Mouse (Mus musculus) layer of hippocampus, postnatal 14 days (tissue): ENCODE results near the gene Alkbh7. TPM values are rescaled to one million over a fixed set of nuclear protein-coding genes. Genes with fewer than 3 reads are reported as not detected.

Experiments
- DNase-seq, 2 experiments: peaks; one replicate each; pipeline ENCODE4 v3.0.0; 2021 to 2022; ENCODE audit warnings: low spot score in 2 of 2, mixed read lengths in 1 of 2
- total RNA-seq, 2 experiments: library from RNA; stranded (reverse); gene quantifications; 2 replicates each; pipeline ENCODE4 v1.2.3; 2021

The Alkbh7 gene
- total RNA-seq, 2 experiments from 2014 or later: 18.2 to 22.3 TPM

GRCm38 (mm10) chr17:56986105-56986805, 10.9 kb upstream of the Alkbh7 start:
- DNase-seq: no peak

DNA sequence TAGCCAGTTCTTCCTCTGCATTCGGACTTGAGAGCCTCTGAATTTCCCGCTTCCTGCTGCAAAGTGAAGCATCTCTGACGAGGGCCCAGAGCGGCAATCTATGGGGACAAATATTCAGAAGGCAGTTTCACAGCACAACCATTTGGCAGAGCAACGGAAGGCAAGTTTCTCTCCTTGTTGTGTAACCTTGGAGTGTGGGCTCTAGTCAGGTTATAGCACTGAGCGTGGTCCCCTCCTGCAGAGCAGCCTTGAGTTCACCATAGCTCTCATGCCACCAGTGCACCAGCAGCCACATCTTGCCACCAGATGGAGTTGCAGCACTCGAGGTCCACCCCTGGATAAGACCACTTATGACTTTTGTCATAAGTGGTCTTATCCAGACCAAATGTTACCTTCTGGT, 8.7 kb upstream of the Alkbh7 start:
- no peak for DNase-seq

- no peak for DNase-seq
These were observed 8.2 kb upstream of the Alkbh7 start for GRCm38 (mm10) chr17:56988921-56989430.

DNA sequence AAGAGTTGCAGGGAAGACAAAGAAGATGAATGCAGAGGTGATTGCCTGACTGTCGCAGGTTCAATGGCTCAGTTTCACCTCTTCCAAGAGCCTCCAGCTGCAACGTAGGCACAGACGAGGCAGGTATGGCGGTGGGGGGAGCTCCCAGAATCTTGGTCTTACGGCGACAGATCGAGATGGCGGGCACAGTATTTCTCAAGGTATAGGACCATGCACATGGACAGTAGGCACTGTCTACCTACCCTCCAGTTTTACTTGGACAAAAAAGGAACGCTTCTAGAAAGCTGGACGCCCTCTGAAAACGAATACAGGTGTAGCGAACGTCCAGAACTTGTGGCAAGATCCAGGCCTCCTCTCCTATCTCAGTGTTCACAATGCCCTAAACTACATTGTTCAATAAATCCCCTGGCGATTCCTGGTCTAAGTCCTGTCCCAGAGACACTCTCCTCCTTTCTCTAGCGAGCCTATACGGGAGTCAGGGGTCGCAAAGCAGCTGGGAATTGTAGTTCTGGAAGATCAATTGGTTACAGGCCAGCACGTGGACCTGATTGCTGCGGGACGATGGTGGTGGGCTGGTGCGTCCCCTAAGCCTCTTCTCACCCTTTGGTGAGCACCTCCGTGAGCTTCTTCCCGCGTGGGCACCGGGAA, 7.5 kb upstream of the Alkbh7 start:
- peak in 1 of 2 experiments; percentile 89 for DNase-seq

DNA sequence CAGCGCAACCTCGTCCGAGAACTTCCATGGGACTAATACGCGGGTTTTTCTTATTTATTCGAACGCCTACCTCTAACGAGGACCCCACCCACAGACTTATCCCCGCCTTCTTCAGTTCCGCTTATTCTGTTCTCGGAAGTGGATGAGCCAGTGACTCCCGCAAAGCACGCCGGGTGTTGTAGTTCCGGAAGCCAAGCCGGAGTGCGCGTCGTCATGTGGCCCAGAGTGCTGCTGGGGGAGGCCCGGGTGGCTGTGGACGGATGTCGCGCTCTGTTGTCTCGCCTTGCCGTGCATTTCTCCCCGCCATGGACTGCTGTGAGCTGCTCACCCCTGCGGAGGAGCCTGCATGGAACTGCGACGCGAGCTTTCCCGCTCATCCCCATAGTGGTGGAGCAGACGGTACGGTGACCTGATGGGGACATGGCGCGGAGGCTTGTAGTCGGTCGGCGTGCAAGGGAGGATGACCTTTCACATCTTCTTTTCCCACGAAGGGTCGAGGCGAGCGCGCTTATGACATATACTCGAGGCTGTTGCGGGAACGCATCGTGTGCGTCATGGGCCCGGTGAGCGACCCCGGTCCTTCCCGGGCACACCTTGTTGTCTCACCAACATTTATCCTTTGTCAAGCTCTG, 6.9 kb upstream of the Alkbh7 start, which contains the start of gene Clpp:
Clpp (plus strand) TSS at position 191 of the 632 bp plus-strand sequence.
- peak; percentile 90 to 97 for DNase-seq

DNA sequence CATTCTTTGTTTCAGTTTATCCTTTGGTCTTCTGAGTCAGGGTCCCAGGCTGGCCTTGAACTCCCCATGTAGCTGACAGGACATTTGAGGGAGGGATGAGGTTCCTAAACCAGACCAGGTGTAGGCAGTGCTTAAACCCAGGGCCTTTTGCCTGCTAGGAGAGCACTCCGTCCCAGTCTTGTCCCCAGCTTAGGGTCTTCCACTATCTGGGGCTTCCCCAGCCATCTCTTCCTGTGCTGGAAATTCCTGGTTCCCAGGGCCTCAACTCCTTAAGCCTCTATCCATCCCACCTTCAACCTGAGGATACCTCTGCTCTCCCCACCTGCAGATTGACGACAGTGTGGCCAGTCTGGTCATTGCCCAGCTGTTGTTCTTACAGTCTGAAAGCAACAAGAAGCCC, 6.2 kb upstream of the Alkbh7 start:
- no peak for DNase-seq

DNA sequence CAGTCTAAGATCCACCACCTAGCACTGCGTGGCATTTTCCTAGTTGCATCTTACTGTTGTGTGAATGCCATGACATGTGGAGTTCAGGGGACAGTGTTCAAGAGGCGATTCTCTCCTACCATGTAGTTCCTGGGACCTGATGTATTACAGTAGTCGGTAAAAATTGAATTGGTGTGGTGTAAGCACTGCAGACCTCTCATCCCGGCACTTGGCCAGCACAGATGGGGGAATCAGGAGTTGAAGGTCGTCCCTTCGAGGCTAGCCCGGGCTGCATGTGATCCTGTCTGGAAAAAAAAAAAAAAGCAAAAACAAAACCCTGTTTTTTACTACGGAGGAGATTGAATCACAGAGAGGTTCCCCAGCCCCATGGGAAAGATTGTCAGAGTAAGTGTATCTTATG, 2.1 kb upstream of the Alkbh7 start:
- DNase-seq: no peak

- no peak for DNase-seq
These were observed 633 bp upstream of the Alkbh7 start for GRCm38 (mm10) chr17:56996506-56996905.

DNA sequence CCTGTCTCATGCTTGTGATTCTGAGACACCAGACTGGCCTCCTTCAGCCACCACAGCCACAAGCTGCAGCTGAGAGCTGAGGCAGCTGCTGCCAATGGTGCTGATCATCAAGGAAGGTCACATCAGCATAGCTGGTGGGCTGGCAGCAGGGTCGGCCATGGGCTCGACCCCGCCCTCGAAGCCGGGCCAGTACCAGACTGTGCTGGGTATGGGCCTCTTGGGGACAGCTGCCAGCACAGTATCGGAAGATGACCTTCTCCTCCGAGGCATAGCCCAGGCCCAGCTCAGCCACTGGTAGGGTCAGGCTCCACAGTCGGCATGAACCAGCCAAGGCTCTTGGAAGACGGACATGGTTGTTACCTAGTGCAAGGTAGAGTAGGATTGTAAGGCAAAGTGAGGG, 2.3 kb downstream of the Alkbh7 start:
- no peak for DNase-seq

DNA sequence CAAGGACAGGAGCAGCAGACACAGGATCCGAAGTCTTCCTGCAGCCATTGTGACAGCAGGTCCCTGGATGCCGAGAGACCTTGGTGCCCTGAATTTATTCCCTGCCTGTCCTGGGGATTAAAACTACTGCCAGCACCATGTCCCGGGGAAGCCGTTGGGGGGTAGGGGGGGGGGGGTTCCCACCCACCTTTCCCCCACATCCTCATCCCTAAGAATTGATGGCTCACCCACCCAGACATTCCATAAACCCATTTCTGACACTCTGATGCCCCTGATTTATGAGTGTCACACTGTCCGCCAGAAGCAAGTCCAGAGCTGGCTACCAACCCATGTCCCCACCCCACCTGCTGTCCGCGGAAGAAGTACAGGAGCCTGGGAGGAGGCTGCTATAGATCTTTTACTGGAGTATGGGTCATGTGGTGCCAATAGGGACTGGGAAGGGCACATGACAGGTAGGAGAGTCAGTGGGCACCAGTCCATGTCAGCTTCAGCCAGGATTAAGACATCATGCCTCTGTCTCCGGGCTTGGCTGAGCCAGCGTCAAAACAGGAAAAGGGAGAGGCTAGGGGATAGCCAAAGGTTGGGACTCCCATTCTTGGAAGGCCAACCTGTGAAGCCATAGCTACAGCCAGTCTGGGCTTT, 3.0 kb downstream of the Alkbh7 start, which contains the start of gene Pspn:
Pspn (minus strand) TSS at position 51 of the 642 bp plus-strand sequence.
- no peak for DNase-seq

DNA sequence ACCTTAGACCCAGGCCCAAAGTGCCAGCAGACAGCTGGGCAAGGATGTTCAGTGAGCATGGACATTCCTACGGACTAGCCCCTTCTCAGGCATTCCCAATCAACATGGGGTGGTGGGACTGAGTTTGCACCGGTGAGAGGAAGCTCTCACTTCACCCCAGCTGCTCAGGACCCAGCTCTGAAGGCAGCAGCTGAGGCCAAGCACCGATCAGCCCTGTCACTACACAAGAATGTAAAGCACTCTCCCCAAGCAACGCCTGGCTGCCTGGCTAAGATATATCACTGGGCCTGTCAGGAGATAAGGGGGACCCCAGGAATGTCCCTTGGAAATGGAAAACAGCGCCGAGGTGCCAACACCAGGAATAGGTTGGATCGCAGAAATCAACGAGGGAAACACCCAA, 4.1 kb downstream of the Alkbh7 start:
- no peak for DNase-seq

- DNase-seq: no peak
These were observed 6.9 kb downstream of the Alkbh7 start for GRCm38 (mm10) chr17:57003994-57004393.

GRCm38 (mm10) chr17:57007137-57007905, 10.2 kb downstream of the Alkbh7 start:
- no peak for DNase-seq

DNA sequence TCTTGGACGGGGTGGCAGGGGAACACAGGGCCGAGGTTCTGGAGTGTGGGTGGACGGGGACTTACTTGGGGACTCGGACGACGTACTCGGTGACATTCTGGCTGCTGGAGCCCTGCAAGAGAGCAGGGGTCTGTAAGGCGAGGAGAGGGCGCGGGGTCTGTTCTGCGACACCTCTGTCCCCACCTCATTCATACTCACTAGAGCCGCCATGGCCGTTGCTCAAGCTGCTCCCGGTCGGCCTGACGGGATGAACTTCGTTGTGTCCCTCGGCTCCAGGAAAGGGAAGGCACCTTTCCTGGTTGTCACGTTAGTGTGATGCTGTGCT, 13.7 kb downstream of the Alkbh7 start:
- DNase-seq: no peak

- DNase-seq: peak; percentile 93 to 98
These were observed 14.3 kb downstream of the Alkbh7 start, which contains the start of the genes Gtf2f1 and Gm17949 for GRCm38 (mm10) chr17:57011236-57012141. TSS of gene Gtf2f1 (minus strand) at chr17:57011288. TSS of gene Gm17949 (plus strand) at chr17:57011469.

GRCm38 (mm10) chr17:57012245-57012795, 15.2 kb downstream of the Alkbh7 start:
- no peak for DNase-seq

DNA sequence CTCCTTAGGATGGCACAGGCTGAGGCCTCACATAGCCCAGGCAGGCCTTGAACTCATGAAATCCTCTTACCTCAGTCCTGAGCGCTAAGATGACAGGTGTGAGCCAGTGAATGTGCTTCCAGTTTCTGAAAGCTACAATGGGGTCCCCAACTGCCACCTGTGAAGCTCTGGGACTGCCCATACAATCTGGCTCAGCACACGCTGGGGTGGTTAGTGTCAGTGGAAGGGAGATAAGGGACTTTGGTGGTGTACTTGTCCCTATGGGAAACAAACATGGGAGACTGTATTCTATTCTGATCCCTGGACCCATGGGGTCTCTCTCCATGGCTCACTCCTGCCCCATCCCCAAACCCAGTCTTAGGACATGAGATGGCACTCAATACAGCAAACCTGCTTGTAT, 22.6 kb downstream of the Alkbh7 start:
- no peak for DNase-seq

GRCm38 (mm10) chr17:57020960-57021359, 23.8 kb downstream of the Alkbh7 start:
- DNase-seq: no peak

DNA sequence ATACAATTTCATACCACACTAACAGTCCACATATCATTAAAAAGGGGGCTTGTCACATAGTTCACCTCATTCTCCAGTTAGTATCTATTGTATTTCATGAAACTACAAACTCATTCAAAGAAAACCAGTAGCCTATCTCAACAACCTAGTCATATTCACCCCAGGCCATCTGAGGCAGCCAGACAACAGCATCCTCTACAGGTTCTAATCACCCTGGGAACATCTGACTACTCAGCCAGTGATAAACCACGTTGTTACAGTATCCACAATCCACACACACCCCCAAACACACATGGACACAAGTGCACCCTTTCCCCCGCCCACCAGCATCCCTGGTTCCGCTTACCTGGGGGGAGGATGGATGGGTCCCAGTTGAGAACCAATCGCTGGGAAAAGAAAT, 30.3 kb downstream of the Alkbh7 start:
- DNase-seq: no peak
